29 mouse cellular contexts compared by ENCODE assay signal in the genomic region with DNA sequence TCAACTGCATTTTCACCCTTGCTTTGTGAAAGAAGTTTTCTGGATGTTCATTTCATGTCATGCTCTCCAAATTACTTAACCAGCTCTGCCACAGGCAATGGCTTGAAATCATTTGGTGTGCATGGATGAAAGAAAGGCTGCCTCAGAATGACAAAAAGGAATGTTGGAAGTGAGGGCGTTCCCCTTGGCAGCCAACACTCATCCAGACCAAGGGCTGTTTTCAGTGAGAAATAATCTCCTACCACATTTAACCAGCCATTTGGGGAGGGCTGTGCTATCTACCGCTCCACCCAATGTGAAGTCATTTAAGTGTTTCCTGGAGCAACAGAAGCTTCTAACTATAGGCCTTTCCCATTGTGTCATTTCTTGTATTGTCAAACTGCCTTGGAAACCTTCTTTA.
DNase-seq lines count a peak whose midpoint lies in the region; ATAC-seq and TF ChIP-seq lines count a peak whose summit lies in the region.
"Had no signal": no experiment of that assay in that cellular context is flagged by ENCODE, and none has a peak within 500 bp of the region (broad histone marks: within the 10 kb centered on the region; RNA-seq: fewer than 3 reads in every experiment).

No protein-coding gene starts in this region.

- H3K4me1 ChIP-seq in heart, embryonic 11.5 days (ENCODE audit: control insufficient read depth, insufficient read depth, low read length), result no peaks in the 10 kb centered on the region
- no peaks in the 10 kb centered on the region for H3K4me1 ChIP-seq in lung, embryonic 14.5 days (ENCODE audit: insufficient read depth)
- H3K4me1 ChIP-seq in lung, adult 2 months (ENCODE audit: control insufficient read depth, insufficient read depth, low read length), result no peaks in the 10 kb centered on the region
- no peaks in the 10 kb centered on the region for H3K4me1 ChIP-seq in hindbrain, embryonic 13.5 days (replicated peaks)
- H3K4me1 ChIP-seq: intestine, embryonic 15.5 days; liver, embryonic 15.5 days; midbrain, embryonic 13.5 days; stomach, embryonic 15.5 days had no signal

- H3K4me2 ChIP-seq in heart, embryonic 11.5 days, result no peak overlapping the region
- H3K4me2 ChIP-seq in lung, embryonic 14.5 days, result no peak overlapping the region
- no peak overlapping the region for H3K4me2 ChIP-seq in hindbrain, embryonic 13.5 days
- H3K4me2 ChIP-seq: intestine, embryonic 15.5 days; liver, embryonic 15.5 days; midbrain, embryonic 13.5 days; neural tube, embryonic 13.5 days; stomach, embryonic 15.5 days had no signal

- no peaks in the 10 kb centered on the region for H3K36me3 ChIP-seq in heart, embryonic 11.5 days (ENCODE audit: control insufficient read depth, insufficient read depth, low read length)
- H3K36me3 ChIP-seq in lung, embryonic 14.5 days (ENCODE audit: insufficient read depth), result no peaks in the 10 kb centered on the region
- H3K36me3 ChIP-seq in hindbrain, embryonic 13.5 days, result no peaks in the 10 kb centered on the region
- H3K36me3 ChIP-seq: intestine, embryonic 15.5 days; liver, embryonic 15.5 days; midbrain, embryonic 13.5 days; neural tube, embryonic 13.5 days; stomach, embryonic 15.5 days had no signal

- intact Hi-C loops in heart, postnatal 10 days (cut with DNase I), result loop anchor here (10.0 kb wide), 1 partner anchor 653 kb away; the partner anchor contains the start of gene Fat4

- DNase-seq in heart, adult 11 months, result peak; percentile 82
- DNase-seq in lung, embryonic 14.5 days, result peak; percentile 5
- no peak for DNase-seq in lung, adult 2 months
- peak; percentile 44 for DNase-seq in brain, embryonic 14.5 days (ENCODE audit: low read depth)
- peak; percentile 20 for DNase-seq in heart, postnatal 10 days
- DNase-seq in layer of hippocampus, adult 9-10 months (ENCODE audit: low spot score), result no peak
- DNase-seq: adrenal gland, adult 2 months; adrenal gland, postnatal 36 days; B cell, adult 2 months; cerebellum, adult 2 months; cerebellum, postnatal 14 days; kidney, adult 2 months; kidney, postnatal 4 days; layer of hippocampus, postnatal 36 days; retina, postnatal 1 day; right cerebral cortex, postnatal 14 days had no signal

- no peak for ATAC-seq in heart, embryonic 11.5 days (replicated peaks; ENCODE audit: insufficient number of reproducible peaks, low FRiP score, low TSS enrichment)
- no peak for ATAC-seq in lung, embryonic 14.5 days (ENCODE audit: insufficient read depth)
- no peak for ATAC-seq in hindbrain, embryonic 13.5 days (ENCODE audit: low FRiP score)
- ATAC-seq: activated CD4-positive, CD25-positive, alpha-beta regulatory T cell, adult 4 months; hindbrain, postnatal 0 days; intestine, embryonic 15.5 days; midbrain, embryonic 13.5 days had no signal

- H3K9me3 ChIP-seq in heart, embryonic 11.5 days (replicated peaks; ENCODE audit: control insufficient read depth, low read length), result no peaks in the 10 kb centered on the region
- no peaks in the 10 kb centered on the region for H3K9me3 ChIP-seq in lung, embryonic 14.5 days (ENCODE audit: low read depth, low read length)
- no peaks in the 10 kb centered on the region for H3K9me3 ChIP-seq in hindbrain, embryonic 13.5 days
- H3K9me3 ChIP-seq: intestine, embryonic 15.5 days; liver, embryonic 15.5 days; midbrain, embryonic 13.5 days; neural tube, embryonic 13.5 days; stomach, embryonic 15.5 days had no signal

- no peak overlapping the region for H3K9ac ChIP-seq in heart, embryonic 11.5 days (ENCODE audit: low read depth, low read length)
- no peak overlapping the region for H3K9ac ChIP-seq in lung, embryonic 14.5 days
- no peak overlapping the region for H3K9ac ChIP-seq in hindbrain, embryonic 13.5 days
- H3K9ac ChIP-seq: intestine, embryonic 15.5 days; liver, embryonic 15.5 days; midbrain, embryonic 13.5 days; neural tube, embryonic 13.5 days; stomach, embryonic 15.5 days had no signal

- no peak overlapping the region for H3K4me3 ChIP-seq in heart, embryonic 11.5 days (ENCODE audit: low read depth, low read length)
- H3K4me3 ChIP-seq in lung, embryonic 14.5 days (ENCODE audit: low read depth, low read length), result no peak overlapping the region
- H3K4me3 ChIP-seq in lung, adult 2 months (replicated peaks; ENCODE audit: extremely low read depth, low read depth, low read length), result no peak overlapping the region
- no peak overlapping the region for H3K4me3 ChIP-seq in hindbrain, embryonic 13.5 days
- H3K4me3 ChIP-seq: erythroblast, embryonic 14.5 days; heart, adult 2 months; intestine, embryonic 15.5 days; liver, embryonic 15.5 days; midbrain, embryonic 13.5 days; neural tube, embryonic 13.5 days; stomach, embryonic 15.5 days had no signal

- H3K27me3 ChIP-seq in heart, embryonic 11.5 days (ENCODE audit: control insufficient read depth, insufficient read depth, low read length), result no peaks in the 10 kb centered on the region
- no peaks in the 10 kb centered on the region for H3K27me3 ChIP-seq in lung, embryonic 14.5 days (ENCODE audit: insufficient read depth, low read length)
- H3K27me3 ChIP-seq in hindbrain, embryonic 13.5 days, result no peaks in the 10 kb centered on the region
- H3K27me3 ChIP-seq: intestine, embryonic 15.5 days; liver, embryonic 15.5 days; midbrain, embryonic 13.5 days; neural tube, embryonic 13.5 days; stomach, embryonic 15.5 days had no signal

- 72% methylated on average over 2 of the region's 2 CpGs for WGBS in heart, embryonic 11.5 days (ENCODE audit: insufficient replicate concordance)
- WGBS in lung, embryonic 14.5 days, result 77% methylated on average over 2 of the region's 2 CpGs
- 76% methylated on average over 2 of the region's 2 CpGs for WGBS in lung, adult 2 months
- WGBS in hindbrain, embryonic 13.5 days, result 85% methylated on average over 2 of the region's 2 CpGs

- no peak for TF ChIP-seq CTCF in lung, embryonic 14.5 days (IDR thresholded peaks at IDR 0.05; ENCODE audit: low read depth)
- TF ChIP-seq CTCF in lung, adult 2 months (IDR thresholded peaks at IDR 0.05; ENCODE audit: insufficient read depth, low read length), result no peak
- no peak for TF ChIP-seq CTCF in brain, embryonic 14.5 days (IDR thresholded peaks at IDR 0.05; ENCODE audit: borderline replicate concordance, extremely low read depth, insufficient read depth, insufficient read length)

- no peak overlapping the region for H3K27ac ChIP-seq in heart, embryonic 11.5 days (ENCODE audit: low read depth, low read length)
- no peak overlapping the region for H3K27ac ChIP-seq in lung, embryonic 14.5 days (ENCODE audit: low read depth)
- no peak overlapping the region for H3K27ac ChIP-seq in hindbrain, embryonic 13.5 days
- H3K27ac ChIP-seq: heart, adult 2 months; hindbrain, postnatal 0 days; intestine, embryonic 15.5 days; kidney, postnatal 0 days; liver, embryonic 15.5 days; macrophage; midbrain, embryonic 13.5 days; neural tube, embryonic 13.5 days; stomach, embryonic 15.5 days had no signal

- TF ChIP-seq POLR2A in lung, adult 2 months (IDR thresholded peaks at IDR 0.05; ENCODE audit: borderline replicate concordance, extremely low read depth, low read depth, low read length), result no peak
- no peak for TF ChIP-seq POLR2A in brain, embryonic 14.5 days (IDR thresholded peaks at IDR 0.05; ENCODE audit: borderline replicate concordance, extremely low read depth, insufficient read depth, insufficient read length, poor library complexity, severe bottlenecking)

Comparison
In these comparisons a context has a peak if more than half of its experiments do, and no peak if none do; other contexts are left out.
1. DNase-seq: peak in heart, adult 11 months (single experiment), lung, embryonic 14.5 days (single experiment), brain, embryonic 14.5 days (single experiment) and heart, postnatal 10 days (2 of 2); none in lung, adult 2 months (single experiment) and layer of hippocampus, adult 9-10 months (single experiment).